Mouse (Mus musculus) brain, embryonic 14.5 days (tissue): ENCODE data around the gene Ikzf4.

Source experiments
- CTCF ChIP-seq: fragments of 200-500 bp; IDR thresholded peaks from 2 replicates; pipeline ENCODE4 v1.5.1; 2012; ENCODE audit warnings: inconsistent platforms, mild to moderate bottlenecking, moderate library complexity, borderline replicate concordance; ENCODE audit not compliant: insufficient read depth, insufficient read length; ENCODE audit errors: extremely low read depth
- POLR2A ChIP-seq: fragments of 200-500 bp; IDR thresholded peaks from 2 replicates; pipeline ENCODE4 v1.6.1; 2012; ENCODE audit warnings: mild to moderate bottlenecking, inconsistent platforms, borderline replicate concordance; ENCODE audit not compliant: poor library complexity, insufficient read depth, insufficient read length, severe bottlenecking; ENCODE audit errors: extremely low read depth

- TF ChIP-seq CTCF (no peak), POLR2A (no peak)
Measured at GRCm38 (mm10) chr10:128586546-128586945, 59.2 kb downstream of the Ikzf4 start.
